Mouse (Mus musculus): Measurements from ENCODE around the gene Wdr59. TPM values are rescaled to one million over a fixed set of nuclear protein-coding genes. Genes with fewer than 3 reads are reported as not detected.
A peak's percentile ranks its signal among the peaks of the same experiment; 100 is the strongest.
"Not testable (repeated sequence)": the region's sequence is repeated elsewhere in the genome, so short reads cannot be mapped to it uniquely, and the experiment has no call there.

Wdr59 gene
- polyA plus RNA-seq, 1 experiment from 2014 or later = 4.4 TPM

DNA sequence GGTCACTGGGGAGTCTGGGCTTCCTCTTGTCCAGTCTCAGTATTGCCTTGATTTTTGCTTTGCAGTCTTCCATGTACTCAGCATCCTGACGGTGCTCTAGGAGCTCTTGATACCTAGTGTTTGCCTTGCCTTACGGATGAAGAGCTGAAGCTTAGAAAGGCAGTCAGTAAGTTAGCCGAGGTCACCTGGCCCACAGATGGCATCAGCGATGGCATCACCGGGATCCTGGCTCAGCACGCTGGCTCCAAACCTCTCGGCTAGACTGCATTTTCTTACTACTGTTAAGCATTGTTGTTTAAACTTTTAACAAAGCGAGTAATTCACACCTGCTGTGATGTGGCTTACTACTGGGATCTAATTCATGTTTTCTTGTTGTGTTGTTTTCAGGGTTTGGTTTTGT is 8.4 kb downstream of the Wdr59 start:
- Histone ChIP-seq H3K9me3 (ENCODE audit: low read depth, low read length) (no peaks in the 10 kb centered on the region), H3K27me3 (ENCODE audit: insufficient read depth, low read length) (no peaks in the 10 kb centered on the region), H3K36me3 (ENCODE audit: insufficient read depth) (0 out of 2 replicates have a peak, but pooled peaks cover 4% of the 10 kb centered on the region), H3K9ac (no peak overlapping the region), H3K4me2 (no peak overlapping the region), H3K27ac (ENCODE audit: low read depth) (no peak overlapping the region), H3K4me1 (ENCODE audit: insufficient read depth) (0 out of 2 replicates have a peak, but pooled peaks cover 5% of the 10 kb centered on the region), H3K4me3 (ENCODE audit: low read depth, low read length) (no peak overlapping the region)
- DNase-seq (no peak), ATAC-seq (ENCODE audit: insufficient read depth) (no peak)
- TF ChIP-seq CTCF (IDR thresholded peaks at IDR 0.05; ENCODE audit: low read depth) = no peak
- WGBS = 79% methylated on average over 8 of the region's 8 CpGs

DNA sequence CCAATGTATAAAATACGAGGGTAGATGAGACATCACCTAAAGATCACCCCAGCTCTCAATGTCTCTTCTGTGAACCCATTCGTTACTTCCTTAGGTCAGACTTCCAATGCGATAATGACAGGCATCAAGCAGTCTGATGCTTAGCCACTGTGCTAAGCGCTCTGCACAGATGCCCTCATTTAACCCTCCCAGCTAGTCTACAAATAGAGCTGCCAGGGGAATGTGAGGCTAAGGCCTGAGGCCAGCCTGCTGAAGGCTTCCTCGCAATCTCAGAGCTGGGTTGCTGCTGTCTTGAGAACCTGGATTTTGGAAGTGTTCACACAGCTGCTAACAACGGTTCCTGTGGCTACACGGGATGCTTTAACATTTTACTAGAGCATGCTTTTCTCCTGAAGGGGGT is 9.0 kb downstream of the Wdr59 start:
- Histone ChIP-seq H3K36me3 (ENCODE audit: insufficient read depth) (0 out of 2 replicates have a peak, but pooled peaks cover 4% of the 10 kb centered on the region), H3K9ac (no peak overlapping the region), H3K27ac (ENCODE audit: low read depth) (no peak overlapping the region), H3K4me2 (no peak overlapping the region), H3K4me3 (ENCODE audit: low read depth, low read length) (no peak overlapping the region), H3K27me3 (ENCODE audit: insufficient read depth, low read length) (no peaks in the 10 kb centered on the region), H3K4me1 (ENCODE audit: insufficient read depth) (0 out of 2 replicates have a peak, but pooled peaks cover 5% of the 10 kb centered on the region), H3K9me3 (ENCODE audit: low read depth, low read length) (no peaks in the 10 kb centered on the region)
- 74% methylated on average over 7 of the region's 7 CpGs for WGBS
- no peak for DNase-seq
- no peak for ATAC-seq (ENCODE audit: insufficient read depth)
- TF ChIP-seq CTCF (IDR thresholded peaks at IDR 0.05; ENCODE audit: low read depth) = no peak

DNA sequence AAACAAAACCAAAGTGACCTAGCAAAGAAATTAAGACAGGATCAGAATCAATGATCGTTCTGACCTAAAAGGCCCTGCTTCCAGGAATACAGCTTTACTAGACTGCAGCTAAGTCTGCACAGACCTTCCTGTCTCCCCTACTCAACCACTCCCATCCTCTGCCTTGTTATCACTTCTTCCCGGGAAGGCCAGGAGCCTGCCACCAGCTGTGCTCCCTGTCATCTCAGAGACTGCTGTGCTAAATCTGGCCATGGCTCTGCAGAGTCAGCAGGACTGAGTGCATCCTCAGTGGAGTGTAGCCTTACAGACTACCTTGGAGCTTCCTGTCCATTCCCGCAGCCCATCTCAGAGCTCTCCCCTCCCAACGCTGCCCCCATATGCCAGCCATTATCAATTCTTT is 11.5 kb downstream of the Wdr59 start:
- no peak for TF ChIP-seq CTCF (IDR thresholded peaks at IDR 0.05; ENCODE audit: low read depth)
- Histone ChIP-seq H3K4me3 (ENCODE audit: low read depth, low read length) (no peak overlapping the region), H3K9me3 (ENCODE audit: low read depth, low read length) (no peaks in the 10 kb centered on the region), H3K4me2 (no peak overlapping the region), H3K27me3 (ENCODE audit: insufficient read depth, low read length) (no peaks in the 10 kb centered on the region), H3K9ac (no peak overlapping the region), H3K4me1 (ENCODE audit: insufficient read depth) (0 out of 2 replicates have a peak, but pooled peaks cover 5% of the 10 kb centered on the region), H3K27ac (ENCODE audit: low read depth) (no peak overlapping the region), H3K36me3 (ENCODE audit: insufficient read depth) (no peaks in the 10 kb centered on the region)
- 44% methylated on average over 4 of the region's 4 CpGs for WGBS
- ATAC-seq (ENCODE audit: insufficient read depth) (no peak; the same call in 1 of the 2 replicates), DNase-seq (no peak)

DNA sequence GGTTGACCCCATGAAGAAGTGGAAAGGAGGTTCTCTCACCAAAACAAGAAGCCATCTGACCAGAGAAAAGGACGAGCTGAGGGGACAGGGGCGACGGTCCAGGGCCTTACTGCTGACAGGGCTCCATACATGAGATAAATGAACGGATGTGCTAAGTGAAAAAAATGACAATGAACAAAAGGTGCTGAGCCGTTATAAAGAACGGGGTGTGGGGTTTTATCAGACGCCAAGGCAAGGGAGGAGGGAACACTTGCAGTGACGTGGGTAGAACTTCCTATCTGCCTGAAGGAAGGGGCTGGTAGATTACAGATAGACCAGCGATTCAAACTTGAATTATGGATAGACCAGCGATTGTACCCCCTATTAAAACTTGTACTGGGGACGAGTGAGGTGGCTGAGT is 12.6 kb downstream of the Wdr59 start:
- Histone ChIP-seq H3K4me2 (no peak overlapping the region), H3K36me3 (ENCODE audit: insufficient read depth) (no peaks in the 10 kb centered on the region), H3K27me3 (ENCODE audit: insufficient read depth, low read length) (no peaks in the 10 kb centered on the region), H3K27ac (ENCODE audit: low read depth) (no peak overlapping the region), H3K4me3 (ENCODE audit: low read depth, low read length) (no peak overlapping the region), H3K4me1 (ENCODE audit: insufficient read depth) (0 out of 2 replicates have a peak, but pooled peaks cover 5% of the 10 kb centered on the region), H3K9me3 (ENCODE audit: low read depth, low read length) (no peaks in the 10 kb centered on the region), H3K9ac (no peak overlapping the region)
- ATAC-seq (ENCODE audit: insufficient read depth) = peak; percentile 31; the same call in 1 of the 2 replicates
- 61% methylated on average over 11 of the region's 11 CpGs for WGBS
- no peak for DNase-seq
- TF ChIP-seq CTCF (IDR thresholded peaks at IDR 0.05; ENCODE audit: low read depth) = no peak

- Histone ChIP-seq H3K9me3 (ENCODE audit: low read depth, low read length) (no peaks in the 10 kb centered on the region), H3K4me2 (no peak overlapping the region), H3K27me3 (ENCODE audit: insufficient read depth, low read length) (no peaks in the 10 kb centered on the region), H3K27ac (ENCODE audit: low read depth) (0 out of 2 replicates have a peak overlapping the region, but pooled peaks have one; percentile 2), H3K4me1 (ENCODE audit: insufficient read depth) (0 out of 2 replicates have a peak, but pooled peaks cover 5% of the 10 kb centered on the region), H3K4me3 (ENCODE audit: low read depth, low read length) (no peak overlapping the region), H3K9ac (no peak overlapping the region), H3K36me3 (ENCODE audit: insufficient read depth) (0 out of 2 replicates have a peak, but pooled peaks cover 1% of the 10 kb centered on the region)
- peak; percentile 71 for DNase-seq
- WGBS = 20% methylated on average over 2 of the region's 2 CpGs
- no peak for ATAC-seq (ENCODE audit: insufficient read depth)
- TF ChIP-seq CTCF (IDR thresholded peaks at IDR 0.05; ENCODE audit: low read depth) = no peak
These were observed 13.3 kb downstream of the Wdr59 start for GRCm38 (mm10) chr8:111508566-111508965.

DNA sequence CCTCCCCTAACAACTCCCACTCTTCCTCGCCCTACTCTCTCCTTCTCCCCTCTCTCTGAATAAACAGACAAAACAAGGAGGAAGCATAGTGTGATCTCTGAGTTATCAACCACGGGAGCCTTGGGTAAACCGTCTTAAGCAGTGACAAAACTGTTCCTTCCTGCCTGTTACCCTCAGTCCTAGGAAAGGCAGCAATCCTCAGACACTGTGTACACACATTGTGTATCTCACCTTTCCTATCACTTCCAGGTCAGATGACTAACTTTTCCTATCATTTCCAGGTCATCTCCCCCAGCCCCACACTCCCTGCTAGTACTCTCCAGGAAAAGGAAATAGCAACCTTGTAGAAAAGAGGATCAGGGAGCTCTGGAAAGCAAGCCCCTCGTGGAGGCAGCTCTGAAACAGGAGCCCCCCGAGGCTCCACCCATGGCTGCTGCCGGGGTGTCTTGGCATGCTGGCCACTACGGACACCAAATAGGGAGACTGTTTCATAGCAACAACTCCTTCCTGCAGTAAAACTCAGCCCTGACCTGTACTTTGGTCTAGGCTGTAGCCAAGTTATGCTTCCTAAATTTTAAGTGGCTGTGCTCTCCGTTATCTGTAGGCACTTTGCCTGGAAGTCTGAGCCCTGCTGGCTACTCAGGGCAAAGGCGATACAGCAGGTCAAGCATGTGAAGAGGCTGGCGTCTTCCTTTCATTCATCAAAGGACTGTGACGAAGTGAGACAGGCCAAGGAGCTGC is 20.0 kb downstream of the Wdr59 start:
- no peak for TF ChIP-seq CTCF (IDR thresholded peaks at IDR 0.05; ENCODE audit: low read depth)
- no peak overlapping the region for H3K4me2 ChIP-seq
- H3K9ac ChIP-seq = no peak overlapping the region
- DNase-seq (no peak), ATAC-seq (ENCODE audit: insufficient read depth) (no peak)
- no peak overlapping the region for H3K27ac ChIP-seq (ENCODE audit: low read depth)
- 41% methylated on average over 11 of the region's 11 CpGs for WGBS
- no peaks in the 10 kb centered on the region for H3K4me1 ChIP-seq (ENCODE audit: insufficient read depth)
- no peak overlapping the region for H3K4me3 ChIP-seq (ENCODE audit: low read depth, low read length)
- no peaks in the 10 kb centered on the region for H3K9me3 ChIP-seq (ENCODE audit: low read depth, low read length)
- H3K36me3 ChIP-seq (ENCODE audit: insufficient read depth) = peaks cover 31% of the 10 kb centered on the region; the same call in 1 of the 2 replicates
- H3K27me3 ChIP-seq (ENCODE audit: insufficient read depth, low read length) = no peaks in the 10 kb centered on the region

- ATAC-seq (ENCODE audit: insufficient read depth); H3K27me3 ChIP-seq (ENCODE audit: insufficient read depth, low read length); DNase-seq; H3K9me3 ChIP-seq (ENCODE audit: low read depth, low read length); H3K9ac ChIP-seq; H3K27ac ChIP-seq (ENCODE audit: low read depth); H3K4me1 ChIP-seq (ENCODE audit: insufficient read depth); H3K4me3 ChIP-seq (ENCODE audit: low read depth, low read length); H3K4me2 ChIP-seq: not testable (repeated sequence)
- peaks cover 41% of the 10 kb centered on the region; the same call in 1 of the 2 replicates for H3K36me3 ChIP-seq (ENCODE audit: insufficient read depth)
- 78% methylated on average over 4 of the region's 6 CpGs for WGBS
These were observed 23.6 kb downstream of the Wdr59 start for GRCm38 (mm10) chr8:111498249-111498648.
